Mouse (Mus musculus): ENCODE results near the gene Slc7a10. TPM values are rescaled to one million over a fixed set of nuclear protein-coding genes. Genes with fewer than 3 reads are reported as not detected.
A peak's percentile ranks its signal among the peaks of the same experiment; 100 is the strongest.
"Not testable (repeated sequence)": the region's sequence is repeated elsewhere in the genome, so short reads cannot be mapped to it uniquely, and the experiment has no call there.

Gene Slc7a10
- polyA plus RNA-seq, 1 experiment from 2014 or later: 25.7 TPM

DNA sequence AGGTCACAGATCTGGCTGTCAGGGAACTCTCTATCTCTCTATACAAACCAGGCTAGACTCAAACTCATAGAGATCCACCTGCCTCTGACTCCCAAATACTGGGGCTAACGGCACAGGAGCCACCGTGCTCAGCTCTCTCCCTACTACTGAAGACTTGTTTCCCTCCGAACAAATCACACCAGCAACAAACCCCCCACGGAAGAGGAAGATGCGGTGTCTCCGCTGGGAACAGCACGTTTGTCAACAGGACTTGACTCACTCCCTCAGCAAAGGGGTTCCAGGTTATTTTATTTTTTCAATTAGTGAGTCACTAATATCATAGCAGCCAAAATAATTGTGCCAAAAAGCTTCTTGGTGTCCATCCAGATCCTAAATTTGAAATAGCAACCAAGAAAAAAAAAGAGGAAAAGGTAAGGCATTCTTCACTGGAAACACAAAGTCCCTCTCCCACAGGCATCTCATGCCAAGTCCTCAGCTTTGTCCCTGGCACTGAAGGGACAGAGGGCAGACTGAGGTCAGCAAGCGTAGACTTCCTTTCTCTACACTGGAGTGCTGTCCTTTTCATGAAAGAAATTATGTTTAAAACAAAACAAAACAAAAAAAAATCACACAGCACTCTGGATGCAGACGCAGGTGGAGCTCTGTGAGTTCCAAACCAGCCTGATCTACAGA is 34.6 kb downstream of the Slc7a10 start:
- no peak for ATAC-seq (ENCODE audit: low FRiP score, low read depth)
- no peak overlapping the region for H3K9ac ChIP-seq
- H3K27ac ChIP-seq (replicated peaks): no peak overlapping the region
- no peak overlapping the region for H3K4me2 ChIP-seq
- WGBS: 77% methylated on average over 9 of the region's 9 CpGs
- no peaks in the 10 kb centered on the region for H3K36me3 ChIP-seq
- H3K4me3 ChIP-seq: no peak overlapping the region
- H3K27me3 ChIP-seq: no peaks in the 10 kb centered on the region
- peaks cover 4% of the 10 kb centered on the region for H3K4me1 ChIP-seq (replicated peaks)
- no peaks in the 10 kb centered on the region for H3K9me3 ChIP-seq

DNA sequence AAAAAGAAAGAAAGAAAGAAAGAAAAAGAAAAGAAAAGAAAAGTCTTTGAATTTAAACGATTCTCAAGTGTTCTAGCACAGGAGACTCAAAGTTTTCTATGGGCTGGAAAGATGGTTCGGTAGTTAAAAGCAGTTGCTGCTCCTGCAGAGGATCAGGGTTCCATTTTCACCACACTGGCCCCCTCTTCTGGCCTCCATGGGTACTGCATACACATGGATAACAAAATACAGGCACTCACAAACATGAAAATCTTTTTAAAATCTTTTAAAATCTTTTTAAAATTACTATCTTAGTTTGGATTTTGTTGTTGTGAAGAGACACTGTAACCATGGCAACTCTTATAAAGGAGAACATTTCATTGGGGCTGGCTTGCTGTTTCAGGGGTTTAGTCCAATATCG is 44.1 kb downstream of the Slc7a10 start:
- no peaks in the 10 kb centered on the region for H3K9me3 ChIP-seq
- WGBS: 68% methylated on average over 3 of the region's 3 CpGs
- peaks cover 7% of the 10 kb centered on the region for H3K4me1 ChIP-seq (replicated peaks)
- H3K27ac ChIP-seq (replicated peaks): no peak overlapping the region
- no peak for ATAC-seq (ENCODE audit: low FRiP score, low read depth)
- no peaks in the 10 kb centered on the region for H3K36me3 ChIP-seq
- no peak overlapping the region for H3K9ac ChIP-seq
- H3K4me2 ChIP-seq: no peak overlapping the region
- H3K4me3 ChIP-seq: no peak overlapping the region
- no peaks in the 10 kb centered on the region for H3K27me3 ChIP-seq

DNA sequence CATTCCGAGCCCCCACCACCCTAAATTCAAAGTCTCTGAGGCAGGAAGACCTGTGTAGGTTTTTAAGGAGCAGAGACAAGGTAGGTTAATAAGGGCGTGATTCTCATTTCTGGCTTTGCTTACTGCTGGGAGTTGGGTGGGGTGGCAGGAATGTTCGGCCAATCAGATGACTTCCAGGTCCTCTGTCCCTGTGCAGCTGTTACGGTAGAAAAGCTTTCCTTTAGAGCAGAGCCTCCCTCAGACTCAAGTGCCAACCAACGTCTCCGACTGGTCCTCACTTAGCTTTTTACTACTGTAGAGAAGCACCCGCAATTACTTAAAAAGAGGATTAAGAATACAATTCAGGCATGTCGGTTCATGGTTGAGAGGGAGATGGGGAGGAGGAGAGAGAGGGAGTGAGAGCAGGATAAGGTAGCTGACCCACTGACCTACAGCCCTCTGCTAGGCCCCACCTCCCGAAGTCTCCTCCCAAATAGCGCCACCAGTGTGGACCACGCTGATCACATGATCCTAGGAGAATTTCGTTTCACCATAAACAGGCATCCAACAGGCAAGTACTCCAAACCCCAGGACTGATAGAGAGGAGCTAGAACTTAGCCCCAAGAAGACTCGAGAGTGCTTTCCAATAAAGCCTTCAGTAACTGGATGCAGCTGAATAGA is 46.7 kb downstream of the Slc7a10 start:
- H3K9ac ChIP-seq: no peak overlapping the region
- H3K4me3 ChIP-seq: no peak overlapping the region
- no peak overlapping the region for H3K4me2 ChIP-seq
- H3K27me3 ChIP-seq: no peaks in the 10 kb centered on the region
- no peaks in the 10 kb centered on the region for H3K9me3 ChIP-seq
- ATAC-seq (ENCODE audit: low FRiP score, low read depth): no peak
- H3K27ac ChIP-seq (replicated peaks): no peak overlapping the region
- peaks cover 14% of the 10 kb centered on the region for H3K4me1 ChIP-seq (replicated peaks)
- no peaks in the 10 kb centered on the region for H3K36me3 ChIP-seq
- WGBS: 35% methylated on average over 13 of the region's 13 CpGs

DNA sequence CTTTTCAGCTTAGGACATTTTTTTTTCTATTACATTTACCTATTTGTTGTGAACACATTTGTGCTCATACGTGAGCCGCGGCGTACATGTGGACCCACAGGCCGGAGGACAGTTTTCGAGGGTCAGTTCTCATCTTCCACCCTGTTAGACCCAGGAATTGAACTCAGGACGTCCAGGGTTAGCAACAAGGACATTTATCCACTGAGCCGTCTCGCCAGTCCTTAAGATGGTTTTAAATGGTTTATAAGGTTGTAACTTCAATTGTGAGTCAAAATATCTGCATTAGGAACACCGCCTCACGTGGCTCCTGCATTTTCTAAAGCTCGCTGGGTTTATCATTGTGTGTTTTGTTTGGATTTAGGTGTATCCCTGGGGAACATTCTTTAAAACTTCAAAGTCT is 47.7 kb downstream of the Slc7a10 start:
- H3K4me3 ChIP-seq: peak overlapping the region; percentile 66
- no peaks in the 10 kb centered on the region for H3K36me3 ChIP-seq
- WGBS: 37% methylated on average over 12 of the region's 12 CpGs
- no peaks in the 10 kb centered on the region for H3K9me3 ChIP-seq
- H3K27ac ChIP-seq (replicated peaks): peak overlapping the region; percentile 97
- no peaks in the 10 kb centered on the region for H3K27me3 ChIP-seq
- peak overlapping the region; percentile 59 for H3K9ac ChIP-seq
- peak overlapping the region; percentile 58 for H3K4me2 ChIP-seq
- peaks cover 14% of the 10 kb centered on the region for H3K4me1 ChIP-seq (replicated peaks)
- ATAC-seq (ENCODE audit: low FRiP score, low read depth): no peak

DNA sequence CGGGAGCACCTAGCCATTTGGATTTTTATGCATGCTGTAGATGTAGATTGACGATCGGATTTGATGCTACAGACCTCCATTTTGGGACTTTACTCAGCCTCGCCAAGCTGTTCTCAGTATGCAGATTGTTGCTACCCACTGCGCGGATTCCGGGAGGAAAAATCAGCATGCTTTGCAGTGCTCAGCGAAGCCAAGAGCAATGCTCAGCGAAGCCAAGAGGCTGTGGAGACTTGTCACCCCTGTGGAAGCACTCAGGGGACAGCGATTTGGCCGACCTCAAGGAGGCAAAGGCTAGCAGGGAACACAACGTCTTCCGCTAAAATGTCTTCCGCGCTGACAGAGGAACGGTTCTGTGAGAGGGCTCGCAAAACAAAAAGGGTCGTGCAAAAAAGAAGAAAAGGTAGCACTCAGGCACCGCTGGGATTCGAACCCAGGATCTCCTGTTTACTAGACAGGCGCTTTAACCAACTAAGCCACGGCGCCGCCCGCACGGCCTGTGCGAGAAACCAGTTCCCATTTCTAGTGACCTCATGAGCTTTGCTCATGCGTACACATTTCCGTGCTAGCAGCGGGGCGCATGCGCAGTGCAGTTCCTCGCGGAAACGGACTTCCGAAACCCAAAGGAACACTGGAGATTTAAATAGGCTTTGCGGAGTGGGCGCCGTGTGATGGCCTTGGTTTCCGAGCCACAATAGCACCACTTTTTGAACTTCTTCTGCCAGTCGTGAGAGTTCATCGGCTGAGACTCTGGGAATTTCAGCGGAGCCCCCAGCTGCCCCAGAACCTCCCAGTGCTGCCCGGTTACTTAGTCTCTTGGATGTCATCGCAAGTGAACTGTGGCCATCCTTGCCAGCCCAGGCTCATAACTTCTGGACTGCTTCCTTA is 48.4 kb downstream of the Slc7a10 start:
- no peaks in the 10 kb centered on the region for H3K36me3 ChIP-seq
- peak overlapping the region; percentile 97 for H3K27ac ChIP-seq (replicated peaks)
- H3K4me2 ChIP-seq: peak overlapping the region; percentile 58
- H3K9ac ChIP-seq: peak overlapping the region; percentile 59
- no peaks in the 10 kb centered on the region for H3K9me3 ChIP-seq
- peaks cover 14% of the 10 kb centered on the region for H3K4me1 ChIP-seq (replicated peaks)
- peak overlapping the region; percentile 66 for H3K4me3 ChIP-seq
- H3K27me3 ChIP-seq: no peaks in the 10 kb centered on the region
- ATAC-seq (ENCODE audit: low FRiP score, low read depth): peak; percentile 94
- under 1% methylated on average over 45 of the region's 45 CpGs for WGBS

DNA sequence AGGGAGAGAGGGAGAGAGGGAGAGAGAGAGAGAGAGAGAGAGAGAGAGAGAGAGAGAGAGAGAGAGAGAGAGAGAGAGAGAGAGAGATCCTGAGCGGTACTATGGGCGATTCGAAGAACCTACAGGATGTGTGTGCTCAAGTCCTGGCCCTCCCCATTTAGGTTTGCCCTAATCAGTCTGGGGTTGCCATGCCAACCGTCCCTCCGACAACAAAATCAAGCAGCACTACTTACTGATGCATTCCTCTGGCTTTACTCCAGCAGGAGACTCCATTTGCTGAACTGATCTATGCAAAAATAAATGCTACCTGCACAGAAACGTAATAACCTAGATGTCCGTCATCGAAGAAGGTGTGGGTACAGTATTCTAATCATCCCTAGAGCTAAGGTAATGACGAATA is 49.1 kb downstream of the Slc7a10 start:
- peak; percentile 70 for ATAC-seq (ENCODE audit: low FRiP score, low read depth)
- WGBS: 13% methylated on average over 9 of the region's 9 CpGs

DNA sequence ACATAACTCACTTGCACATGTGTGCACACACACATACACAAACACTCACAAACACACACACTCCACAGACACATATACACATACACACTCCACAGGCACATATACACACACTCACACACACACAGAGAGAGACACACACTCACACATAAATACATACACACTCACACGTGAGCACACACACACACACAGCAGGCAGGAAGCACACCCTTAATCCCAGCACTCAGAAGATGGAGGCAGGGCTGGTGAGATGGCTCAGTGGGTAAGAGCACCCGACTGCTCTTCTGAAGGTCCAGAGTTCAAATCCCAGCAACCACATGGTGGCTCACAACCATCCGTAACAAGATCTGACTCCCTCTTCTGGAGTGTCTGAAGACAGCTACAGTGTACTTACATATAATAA is 51.8 kb downstream of the Slc7a10 start:
- not testable (repeated sequence) for H3K4me2 ChIP-seq; H3K27ac ChIP-seq (replicated peaks); ATAC-seq (ENCODE audit: low FRiP score, low read depth); H3K9me3 ChIP-seq; H3K4me3 ChIP-seq; H3K36me3 ChIP-seq; H3K27me3 ChIP-seq; H3K9ac ChIP-seq
- WGBS: 81% methylated on average over 3 of the region's 3 CpGs
- H3K4me1 ChIP-seq (replicated peaks): peaks cover 14% of the 10 kb centered on the region

More for the DNA sequence above, 49.1 kb downstream of the Slc7a10 start:
- Histone ChIP-seq H3K27me3 (no peaks in the 10 kb centered on the region), H3K9me3 (no peaks in the 10 kb centered on the region), H3K36me3 (no peaks in the 10 kb centered on the region), H3K27ac (replicated peaks) (peak overlapping the region; percentile 79), H3K4me3 (peak overlapping the region; percentile 66), H3K4me1 (replicated peaks) (peaks cover 14% of the 10 kb centered on the region), H3K4me2 (peak overlapping the region; percentile 56), H3K9ac (peak overlapping the region; percentile 32; the same call in 1 of the 2 replicates)

Other genes with a start within 250 kb of the Slc7a10 start
- gene Cebpg, start 129.8 kb upstream of the Slc7a10 start, polyA plus RNA-seq (2015; fragmentation: Nextera tagmentation; extraction: Ambion mirVana): 30.5 and 33.3 TPM in 2 replicates
- gene Cebpa, start 67.1 kb upstream of the Slc7a10 start, polyA plus RNA-seq (2015; fragmentation: Nextera tagmentation; extraction: Ambion mirVana): 0.84 and 1.1 TPM in 2 replicates
- 28.3 and 30.6 TPM in 2 replicates for gene Lrp3, start 29.1 kb downstream of the Slc7a10 start, polyA plus RNA-seq (2015; fragmentation: Nextera tagmentation; extraction: Ambion mirVana)
- 17.9 and 20.0 TPM in 2 replicates for gene Gpatch1, start 132.1 kb downstream of the Slc7a10 start, polyA plus RNA-seq (2015; fragmentation: Nextera tagmentation; extraction: Ambion mirVana)
- 2.8 and 3.7 TPM in 2 replicates for gene Rhpn2, start 147.8 kb downstream of the Slc7a10 start, polyA plus RNA-seq (2015; fragmentation: Nextera tagmentation; extraction: Ambion mirVana)
- gene Faap24, start 210.5 kb downstream of the Slc7a10 start, polyA plus RNA-seq (2015; fragmentation: Nextera tagmentation; extraction: Ambion mirVana): 15.3 and 15.7 TPM in 2 replicates
- 33.2 and 33.5 TPM in 2 replicates for gene Cep89, start 210.7 kb downstream of the Slc7a10 start, polyA plus RNA-seq (2015; fragmentation: Nextera tagmentation; extraction: Ambion mirVana)